Mouse (Mus musculus) erythroid progenitor cell, adult 5-6 weeks (primary cell): ENCODE measurements around the gene Xrn2. TPM values are rescaled to one million over a fixed set of nuclear protein-coding genes. Genes with fewer than 3 reads are reported as not detected.

Source experiments
- total RNA-seq, 2 experiments: library from RNA; stranded (forward) in 1 of 2; stranded (reverse) in 1 of 2; fragments of 150-400 nt in 1 of 2; fragments of 186-747, 209-891 nt in 1 of 2; gene quantifications; 2 replicates each; pipeline versions ENCODE4 v1.2.3 to v1.2.4; 2015 to 2017; ENCODE audit warnings: low replicate concordance in 2 of 2

The Xrn2 gene
- total RNA-seq, 2 experiments from 2014 or later, result 44.0 to 44.4 TPM

Other genes with a start within 250 kb of the Xrn2 start
- gene Kiz, start 157.1 kb upstream of the Xrn2 start, total RNA-seq (2015; ENCODE audit: low replicate concordance), result 28.1 and 32.4 TPM in 2 replicates
- 25.7 and 41.7 TPM in 2 replicates for gene Kiz, start 157.1 kb upstream of the Xrn2 start, total RNA-seq (2017; ENCODE audit: low replicate concordance)
- not detected in 2 replicates for gene Nkx2-4, start 72.4 kb downstream of the Xrn2 start, total RNA-seq (2015; ENCODE audit: low replicate concordance)
- gene Nkx2-4, start 72.4 kb downstream of the Xrn2 start, total RNA-seq (2017; ENCODE audit: low replicate concordance), result not detected in 2 replicates
- gene Nkx2-2, start 181.2 kb downstream of the Xrn2 start, total RNA-seq (2015; ENCODE audit: low replicate concordance), result not detected in 2 replicates
- not detected in 2 replicates for gene Nkx2-2, start 181.2 kb downstream of the Xrn2 start, total RNA-seq (2017; ENCODE audit: low replicate concordance)